Mouse (Mus musculus): ENCODE data around the gene Cntnap1. TPM values are rescaled to one million over a fixed set of nuclear protein-coding genes. Genes with fewer than 3 reads are reported as not detected.

Cntnap1 gene
- polyA plus RNA-seq, 1 experiment from 2014 or later, result 2.3 TPM

DNA sequence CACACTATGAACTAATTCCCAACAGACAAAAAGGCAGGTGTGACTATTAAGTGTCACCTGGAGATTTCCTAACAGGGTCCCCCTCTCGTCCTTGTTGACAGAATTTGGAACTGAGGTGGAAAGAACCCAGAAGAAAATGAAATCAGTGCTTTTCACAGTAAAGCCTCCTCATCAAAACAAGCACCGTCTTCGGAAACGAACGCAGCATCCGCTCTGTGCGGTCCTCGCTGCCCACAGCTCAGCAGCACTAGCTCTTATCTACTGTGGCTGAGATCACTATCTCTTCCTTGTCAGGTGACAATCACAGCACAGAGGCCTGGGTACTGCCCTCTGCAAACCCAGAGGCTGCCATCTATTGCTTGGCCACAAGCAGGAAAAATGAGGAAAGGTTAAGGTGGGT, 25.9 kb downstream of the Cntnap1 start:
- Histone ChIP-seq H3K9ac (replicated peaks; ENCODE audit: low read length) (no peak overlapping the region), H3K4me1 (ENCODE audit: control insufficient read depth, insufficient read depth, low read length) (no peaks in the 10 kb centered on the region), H3K27ac (replicated peaks; ENCODE audit: low read depth, low read length) (no peak overlapping the region), H3K9me3 (ENCODE audit: control insufficient read depth, low read length) (no peaks in the 10 kb centered on the region), H3K27me3 (ENCODE audit: control insufficient read depth, insufficient read depth, low read length) (no peaks in the 10 kb centered on the region), H3K4me2 (ENCODE audit: low read length) (no peak overlapping the region), H3K4me3 (replicated peaks; ENCODE audit: low read depth, low read length) (no peak overlapping the region), H3K36me3 (ENCODE audit: control insufficient read depth, insufficient read depth, low read length) (peaks cover 49% of the 10 kb centered on the region)
- WGBS, result 94% methylated on average over 8 of the region's 8 CpGs
- DNase-seq (no peak), ATAC-seq (ENCODE audit: low FRiP score, low TSS enrichment) (no peak)

DNA sequence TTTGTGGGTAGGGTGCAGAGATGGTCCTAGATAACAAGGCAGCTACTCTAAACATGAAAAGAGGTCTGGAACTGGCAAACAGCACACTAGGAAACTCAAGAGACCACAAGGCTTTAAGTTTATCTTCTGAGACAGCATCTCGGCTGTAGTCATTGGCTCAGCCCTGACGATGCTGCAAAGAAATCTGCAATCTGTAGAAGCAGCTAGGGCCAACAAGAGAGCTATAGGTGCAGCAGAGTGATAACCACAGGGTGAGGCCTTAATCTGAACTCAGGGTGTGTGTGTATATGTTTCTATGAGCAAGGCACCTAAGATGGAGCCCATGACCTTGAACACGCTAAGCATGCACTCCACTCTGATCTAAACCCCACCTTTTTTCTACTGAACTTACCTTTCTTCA, 29.2 kb downstream of the Cntnap1 start:
- H3K4me1 ChIP-seq (ENCODE audit: control insufficient read depth, insufficient read depth, low read length), result no peaks in the 10 kb centered on the region
- WGBS, result 98% methylated on average over 3 of the region's 3 CpGs
- no peak overlapping the region for H3K9ac ChIP-seq (replicated peaks; ENCODE audit: low read length)
- H3K9me3 ChIP-seq (ENCODE audit: control insufficient read depth, low read length), result no peaks in the 10 kb centered on the region
- H3K36me3 ChIP-seq (ENCODE audit: control insufficient read depth, insufficient read depth, low read length), result peaks cover 59% of the 10 kb centered on the region
- H3K4me3 ChIP-seq (replicated peaks; ENCODE audit: low read depth, low read length), result no peak overlapping the region
- DNase-seq (no peak), ATAC-seq (ENCODE audit: low FRiP score, low TSS enrichment) (no peak)
- no peaks in the 10 kb centered on the region for H3K27me3 ChIP-seq (ENCODE audit: control insufficient read depth, insufficient read depth, low read length)
- H3K27ac ChIP-seq (replicated peaks; ENCODE audit: low read depth, low read length), result no peak overlapping the region
- H3K4me2 ChIP-seq (ENCODE audit: low read length), result no peak overlapping the region

DNA sequence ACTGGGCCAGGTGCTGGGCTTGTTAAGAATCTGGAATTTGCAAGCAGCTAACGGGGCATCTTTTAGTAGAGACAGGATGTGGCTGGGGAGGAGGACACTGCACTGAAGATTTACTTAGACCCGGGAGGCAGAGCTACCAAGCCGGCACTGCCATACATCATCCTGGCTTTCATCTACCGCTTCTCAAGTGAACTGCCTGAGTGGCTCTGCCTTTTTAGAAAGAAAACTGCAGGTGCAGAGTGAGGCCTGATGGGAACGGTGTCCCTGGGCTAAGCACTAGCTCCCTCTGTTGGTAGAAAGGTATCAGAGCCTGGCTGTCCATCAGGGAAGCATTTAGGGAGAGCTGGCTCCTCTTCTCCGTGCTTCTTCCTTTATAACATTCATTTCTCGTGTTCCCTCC, 30.7 kb downstream of the Cntnap1 start:
- Histone ChIP-seq H3K9ac (replicated peaks; ENCODE audit: low read length) (peak overlapping the region; percentile 29; the same call in 1 of the 2 replicates), H3K9me3 (ENCODE audit: control insufficient read depth, low read length) (no peaks in the 10 kb centered on the region), H3K27ac (replicated peaks; ENCODE audit: low read depth, low read length) (no peak overlapping the region), H3K27me3 (ENCODE audit: control insufficient read depth, insufficient read depth, low read length) (no peaks in the 10 kb centered on the region), H3K4me1 (ENCODE audit: control insufficient read depth, insufficient read depth, low read length) (no peaks in the 10 kb centered on the region), H3K4me2 (ENCODE audit: low read length) (no peak overlapping the region), H3K36me3 (ENCODE audit: control insufficient read depth, insufficient read depth, low read length) (peaks cover 58% of the 10 kb centered on the region), H3K4me3 (replicated peaks; ENCODE audit: low read depth, low read length) (no peak overlapping the region)
- ATAC-seq (ENCODE audit: low FRiP score, low TSS enrichment) (no peak), DNase-seq (peak; percentile 84)
- 24% methylated on average over 7 of the region's 7 CpGs for WGBS

DNA sequence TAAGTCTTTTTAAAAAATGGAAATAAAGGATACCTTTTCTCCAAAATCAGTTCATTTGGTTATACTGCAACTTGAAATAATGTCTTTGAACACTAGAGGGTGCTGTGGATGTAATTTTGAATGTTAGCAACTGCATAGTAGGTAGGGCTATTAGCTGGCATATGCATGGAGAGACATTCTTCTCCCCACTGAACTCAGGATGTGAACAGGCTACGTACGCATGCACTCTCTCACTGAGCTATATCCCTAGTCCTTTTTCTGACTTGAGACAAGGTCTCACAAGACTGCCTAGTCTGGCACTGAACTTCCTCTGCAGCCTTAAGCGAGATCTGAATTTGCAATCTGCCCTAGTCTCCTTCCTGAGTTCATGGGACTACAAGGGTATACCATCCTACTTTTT, 41.6 kb downstream of the Cntnap1 start:
- no peak overlapping the region for H3K9ac ChIP-seq (replicated peaks; ENCODE audit: low read length)
- no peak overlapping the region for H3K27ac ChIP-seq (replicated peaks; ENCODE audit: low read depth, low read length)
- H3K4me3 ChIP-seq (replicated peaks; ENCODE audit: low read depth, low read length), result no peak overlapping the region
- H3K27me3 ChIP-seq (ENCODE audit: control insufficient read depth, insufficient read depth, low read length), result no peaks in the 10 kb centered on the region
- WGBS, result 46% methylated on average over 3 of the region's 3 CpGs
- no peaks in the 10 kb centered on the region for H3K9me3 ChIP-seq (ENCODE audit: control insufficient read depth, low read length)
- ATAC-seq (ENCODE audit: low FRiP score, low TSS enrichment) (no peak), DNase-seq (peak; percentile 93)
- H3K4me1 ChIP-seq (ENCODE audit: control insufficient read depth, insufficient read depth, low read length), result no peaks in the 10 kb centered on the region
- H3K4me2 ChIP-seq (ENCODE audit: low read length), result no peak overlapping the region
- peaks cover 58% of the 10 kb centered on the region for H3K36me3 ChIP-seq (ENCODE audit: control insufficient read depth, insufficient read depth, low read length)

DNA sequence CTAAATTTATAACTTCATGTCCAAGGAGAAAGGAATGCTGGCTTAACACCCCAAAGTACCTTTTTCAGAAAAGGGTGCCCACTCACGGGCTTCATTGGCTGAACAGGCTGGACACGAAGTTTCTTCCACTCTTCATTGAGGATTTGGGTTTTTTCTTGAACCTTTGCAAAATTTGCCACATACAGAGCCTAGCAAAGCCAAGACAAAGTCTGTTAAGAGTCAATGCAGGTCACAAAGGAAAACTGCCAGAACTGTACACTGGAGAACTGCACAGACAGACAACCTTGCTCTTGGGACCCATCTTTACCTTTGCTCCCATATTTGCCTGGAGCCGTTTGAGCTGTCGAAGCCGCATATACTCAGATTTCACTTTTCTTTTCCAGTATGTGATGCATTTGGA, 46.6 kb downstream of the Cntnap1 start:
- Histone ChIP-seq H3K4me2 (ENCODE audit: low read length) (no peak overlapping the region), H3K27ac (replicated peaks; ENCODE audit: low read depth, low read length) (no peak overlapping the region), H3K4me1 (ENCODE audit: control insufficient read depth, insufficient read depth, low read length) (no peaks in the 10 kb centered on the region), H3K9ac (replicated peaks; ENCODE audit: low read length) (no peak overlapping the region), H3K36me3 (ENCODE audit: control insufficient read depth, insufficient read depth, low read length) (peaks cover 32% of the 10 kb centered on the region), H3K9me3 (ENCODE audit: control insufficient read depth, low read length) (no peaks in the 10 kb centered on the region), H3K27me3 (ENCODE audit: control insufficient read depth, insufficient read depth, low read length) (no peaks in the 10 kb centered on the region), H3K4me3 (replicated peaks; ENCODE audit: low read depth, low read length) (no peak overlapping the region)
- WGBS, result 90% methylated on average over 5 of the region's 5 CpGs
- DNase-seq (no peak), ATAC-seq (ENCODE audit: low FRiP score, low TSS enrichment) (no peak)

DNA sequence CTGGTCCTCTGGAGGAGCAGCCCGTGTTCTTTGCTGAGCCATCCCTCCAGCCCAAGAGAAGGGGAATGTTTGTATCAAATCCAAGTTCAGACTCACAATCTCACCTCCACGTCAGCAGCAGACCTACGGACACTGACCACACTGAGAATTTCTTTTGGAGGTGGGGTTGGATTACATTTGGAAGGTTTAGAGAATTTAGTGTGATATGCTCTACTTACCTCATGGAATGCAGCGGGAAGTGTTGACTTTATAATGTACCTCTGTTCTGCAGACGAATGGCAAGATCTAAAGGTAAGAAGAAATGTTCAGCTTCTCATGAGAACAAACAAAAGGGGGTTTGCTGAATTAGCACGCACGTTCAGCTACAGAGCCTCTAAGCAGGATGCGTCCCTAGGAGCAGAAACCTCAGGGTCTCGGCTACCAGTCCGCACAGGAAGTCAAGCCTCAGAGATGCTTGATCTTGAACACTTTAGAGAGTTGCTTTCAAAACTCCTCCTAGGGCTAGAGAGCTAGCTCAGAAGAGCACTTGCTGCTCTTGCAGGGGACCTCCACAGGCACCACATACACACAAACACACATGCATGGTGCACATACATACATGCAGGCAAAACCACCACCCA, 48.2 kb downstream of the Cntnap1 start:
- ATAC-seq (ENCODE audit: low FRiP score, low TSS enrichment) (no peak), DNase-seq (no peak)
- H3K4me1 ChIP-seq (ENCODE audit: control insufficient read depth, insufficient read depth, low read length), result no peaks in the 10 kb centered on the region
- H3K36me3 ChIP-seq (ENCODE audit: control insufficient read depth, insufficient read depth, low read length), result peaks cover 30% of the 10 kb centered on the region
- H3K4me3 ChIP-seq (replicated peaks; ENCODE audit: low read depth, low read length), result no peak overlapping the region
- WGBS, result 85% methylated on average over 10 of the region's 10 CpGs
- no peaks in the 10 kb centered on the region for H3K9me3 ChIP-seq (ENCODE audit: control insufficient read depth, low read length)
- no peak overlapping the region for H3K9ac ChIP-seq (replicated peaks; ENCODE audit: low read length)
- H3K4me2 ChIP-seq (ENCODE audit: low read length), result no peak overlapping the region
- H3K27me3 ChIP-seq (ENCODE audit: control insufficient read depth, insufficient read depth, low read length), result no peaks in the 10 kb centered on the region
- no peak overlapping the region for H3K27ac ChIP-seq (replicated peaks; ENCODE audit: low read depth, low read length)

DNA sequence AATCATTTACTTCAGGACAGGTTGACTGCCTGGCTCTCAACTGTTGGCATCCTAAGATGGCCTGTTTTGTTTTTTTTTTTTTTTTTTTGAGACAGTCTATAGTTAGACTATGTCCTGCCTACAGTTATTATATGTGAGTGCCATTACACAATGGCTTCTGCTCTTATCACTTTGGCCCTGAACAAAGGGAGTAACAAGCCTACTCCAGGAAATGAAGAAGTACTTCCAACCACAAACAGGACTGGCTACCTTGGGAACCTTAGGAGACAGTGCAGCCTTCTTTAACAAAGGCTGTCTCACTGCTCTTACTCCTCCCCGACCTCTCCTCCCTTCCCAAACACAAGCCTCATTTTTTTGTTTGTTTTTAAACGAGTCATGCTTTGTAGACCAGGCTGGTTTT, 50.5 kb downstream of the Cntnap1 start:
- ATAC-seq (ENCODE audit: low FRiP score, low TSS enrichment) (no peak), DNase-seq (no peak)
- H3K4me2 ChIP-seq (ENCODE audit: low read length), result no peak overlapping the region
- no peaks in the 10 kb centered on the region for H3K9me3 ChIP-seq (ENCODE audit: control insufficient read depth, low read length)
- H3K27ac ChIP-seq (replicated peaks; ENCODE audit: low read depth, low read length), result no peak overlapping the region
- H3K36me3 ChIP-seq (ENCODE audit: control insufficient read depth, insufficient read depth, low read length), result 0 out of 2 replicates have a peak, but pooled peaks cover 8% of the 10 kb centered on the region
- no peak overlapping the region for H3K9ac ChIP-seq (replicated peaks; ENCODE audit: low read length)
- H3K4me1 ChIP-seq (ENCODE audit: control insufficient read depth, insufficient read depth, low read length), result no peaks in the 10 kb centered on the region
- H3K4me3 ChIP-seq (replicated peaks; ENCODE audit: low read depth, low read length), result no peak overlapping the region
- H3K27me3 ChIP-seq (ENCODE audit: control insufficient read depth, insufficient read depth, low read length), result no peaks in the 10 kb centered on the region
- WGBS, result 56% methylated on average over 2 of the region's 2 CpGs

DNA sequence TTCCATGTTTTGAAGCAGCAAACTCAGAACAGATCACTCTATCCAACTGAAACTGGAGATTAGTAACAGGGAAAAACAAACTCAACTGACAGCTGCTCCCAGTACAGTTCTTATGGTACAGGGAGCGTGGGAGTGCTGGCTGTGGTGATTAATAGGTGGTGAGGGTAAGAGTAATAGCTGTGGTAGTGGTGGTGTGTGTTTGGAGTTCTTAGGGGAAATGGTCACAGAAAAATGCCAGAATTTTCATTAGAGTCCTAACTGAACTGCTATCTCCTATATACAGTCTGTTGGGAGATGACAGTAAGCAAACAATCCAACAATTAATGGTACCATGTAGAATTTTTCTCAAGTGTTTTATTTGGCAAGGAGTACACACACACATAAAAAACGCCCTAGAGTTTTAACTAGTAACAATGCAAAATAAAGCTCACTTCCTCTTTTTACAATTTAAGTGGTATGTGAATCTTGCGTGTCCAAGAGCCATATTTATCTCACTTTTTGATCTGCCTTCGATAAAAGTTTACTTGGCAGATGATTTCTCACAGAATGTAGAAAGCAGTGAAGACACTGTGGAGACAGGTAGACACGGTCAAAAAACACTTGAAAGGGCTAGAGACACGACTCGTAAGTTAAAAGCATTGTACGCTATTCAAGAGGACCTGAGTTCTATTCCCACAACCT, 51.1 kb downstream of the Cntnap1 start:
- Histone ChIP-seq H3K27ac (replicated peaks; ENCODE audit: low read depth, low read length) (no peak overlapping the region), H3K9ac (replicated peaks; ENCODE audit: low read length) (no peak overlapping the region), H3K4me2 (ENCODE audit: low read length) (no peak overlapping the region), H3K36me3 (ENCODE audit: control insufficient read depth, insufficient read depth, low read length) (0 out of 2 replicates have a peak, but pooled peaks cover 3% of the 10 kb centered on the region), H3K4me3 (replicated peaks; ENCODE audit: low read depth, low read length) (no peak overlapping the region), H3K9me3 (ENCODE audit: control insufficient read depth, low read length) (no peaks in the 10 kb centered on the region), H3K4me1 (ENCODE audit: control insufficient read depth, insufficient read depth, low read length) (no peaks in the 10 kb centered on the region), H3K27me3 (ENCODE audit: control insufficient read depth, insufficient read depth, low read length) (no peaks in the 10 kb centered on the region)
- no peak for DNase-seq
- no peak for ATAC-seq (ENCODE audit: low FRiP score, low TSS enrichment)
- WGBS, result 90% methylated on average over 8 of the region's 8 CpGs

DNA sequence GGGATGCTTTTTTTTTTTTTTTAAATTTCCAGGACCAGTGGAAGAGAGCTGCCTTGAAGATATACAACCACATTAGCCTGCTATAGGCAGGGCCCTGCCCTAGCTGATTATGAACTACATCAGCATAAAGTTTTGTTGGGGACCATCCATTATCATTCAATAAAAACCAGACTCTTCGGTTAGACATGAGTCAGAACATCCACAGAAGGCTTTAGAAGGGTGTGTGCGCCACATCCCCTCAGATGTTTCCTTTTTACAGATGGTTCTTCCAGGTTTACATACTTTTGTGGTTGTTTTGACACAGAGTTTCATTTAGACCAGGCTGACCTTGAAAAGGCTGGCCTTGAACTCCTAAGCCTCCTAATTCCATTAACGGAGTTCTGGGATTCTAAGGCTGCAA, 54.0 kb downstream of the Cntnap1 start:
- Histone ChIP-seq H3K9ac (replicated peaks; ENCODE audit: low read length) (no peak overlapping the region), H3K4me3 (replicated peaks; ENCODE audit: low read depth, low read length) (no peak overlapping the region), H3K4me1 (ENCODE audit: control insufficient read depth, insufficient read depth, low read length) (no peaks in the 10 kb centered on the region), H3K4me2 (ENCODE audit: low read length) (no peak overlapping the region), H3K36me3 (ENCODE audit: control insufficient read depth, insufficient read depth, low read length) (no peaks in the 10 kb centered on the region), H3K9me3 (ENCODE audit: control insufficient read depth, low read length) (no peaks in the 10 kb centered on the region), H3K27ac (replicated peaks; ENCODE audit: low read depth, low read length) (no peak overlapping the region), H3K27me3 (ENCODE audit: control insufficient read depth, insufficient read depth, low read length) (no peaks in the 10 kb centered on the region)
- 93% methylated on average over 3 of the region's 3 CpGs for WGBS
- DNase-seq, result no peak
- ATAC-seq (ENCODE audit: low FRiP score, low TSS enrichment), result no peak
